Mouse (Mus musculus) G1E (cell line): ENCODE data around the gene Shank3. TPM values are rescaled to one million over a fixed set of nuclear protein-coding genes. Genes with fewer than 3 reads are reported as not detected.

ENCODE experiments used
- ATAC-seq: 2 replicates; pipeline ENCODE4 v1.8.0; 2016; ENCODE audit warnings: mild to moderate bottlenecking; ENCODE audit not compliant: insufficient number of reproducible peaks, poor library complexity, low FRiP score, severe bottlenecking; ENCODE audit errors: extremely low read depth
- DNase-seq: peaks from one replicate; pipeline ENCODE4 v3.0.0; 2012; ENCODE audit warnings: low spot score
- H3K27me3 ChIP-seq: 2 replicates; pipeline ENCODE4 v1.6.1; 2012; ENCODE audit warnings: mild to moderate bottlenecking, low read length, inconsistent platforms; ENCODE audit not compliant: insufficient read depth
- H3K36me3 ChIP-seq: replicated peaks from 2 replicates; pipeline ENCODE3; 2012; ENCODE audit warnings: mild to moderate bottlenecking, inconsistent platforms
- H3K4me1 ChIP-seq: 2 replicates; pipeline ENCODE4 v1.6.1; 2012; ENCODE audit warnings: low read depth, low read length, inconsistent platforms, mixed read lengths; ENCODE audit not compliant: insufficient read depth
- H3K4me3 ChIP-seq: 2 replicates; pipeline ENCODE4 v1.5.1; 2012; ENCODE audit warnings: low read depth, mild to moderate bottlenecking, inconsistent platforms, low read length, moderate library complexity, mixed read lengths
- H3K9me3 ChIP-seq: replicated peaks from 2 replicates; pipeline ENCODE4 v1.6.1; 2012; ENCODE audit warnings: inconsistent platforms
- CTCF ChIP-seq: IDR thresholded peaks from 2 replicates; pipeline ENCODE4 v1.5.1; 2012; ENCODE audit warnings: low read depth, low read length, inconsistent platforms, mixed read lengths
- GATA1 ChIP-seq: IDR thresholded peaks from 2 replicates; pipeline ENCODE4 v1.6.1; 2012; ENCODE audit warnings: borderline replicate concordance, low read length, inconsistent platforms, mixed read lengths
- GATA2 ChIP-seq: IDR thresholded peaks from 2 replicates; pipeline ENCODE4 v1.6.1; 2012; ENCODE audit warnings: low read depth, low read length, inconsistent platforms, borderline replicate concordance
- POLR2AphosphoS5 ChIP-seq: IDR thresholded peaks from 2 replicates; pipeline ENCODE4 v1.6.1; 2012; ENCODE audit warnings: low read depth, low read length, inconsistent platforms; ENCODE audit not compliant: insufficient replicate concordance
- TAL1 ChIP-seq: conservative IDR thresholded peaks from 2 replicates; pipeline ENCODE4 v1.6.1; 2012; ENCODE audit warnings: low read depth, low read length, inconsistent platforms, mixed read lengths
- polyA plus RNA-seq: library from polyadenylated mRNA; stranded (reverse); fragments of >175 nt; gene quantifications from 2 replicates; pipeline ENCODE4 v1.2.3, GENCODE M21; 2012
- total RNA-seq, 2 experiments: library from RNA; stranded (forward) in 1 of 2; stranded (reverse) in 1 of 2; fragments of 200-1000 nt in 1 of 2; fragments of >200 nt in 1 of 2; fragmentation: Nextera tagmentation in 1 of 2; gene quantifications; 2 replicates each; pipeline ENCODE4 v1.2.3; 2014 to 2017

Shank3 gene
- total and polyA plus RNA-seq, 3 experiments = 0.40 to 0.55 TPM; not detected in 1

DNA sequence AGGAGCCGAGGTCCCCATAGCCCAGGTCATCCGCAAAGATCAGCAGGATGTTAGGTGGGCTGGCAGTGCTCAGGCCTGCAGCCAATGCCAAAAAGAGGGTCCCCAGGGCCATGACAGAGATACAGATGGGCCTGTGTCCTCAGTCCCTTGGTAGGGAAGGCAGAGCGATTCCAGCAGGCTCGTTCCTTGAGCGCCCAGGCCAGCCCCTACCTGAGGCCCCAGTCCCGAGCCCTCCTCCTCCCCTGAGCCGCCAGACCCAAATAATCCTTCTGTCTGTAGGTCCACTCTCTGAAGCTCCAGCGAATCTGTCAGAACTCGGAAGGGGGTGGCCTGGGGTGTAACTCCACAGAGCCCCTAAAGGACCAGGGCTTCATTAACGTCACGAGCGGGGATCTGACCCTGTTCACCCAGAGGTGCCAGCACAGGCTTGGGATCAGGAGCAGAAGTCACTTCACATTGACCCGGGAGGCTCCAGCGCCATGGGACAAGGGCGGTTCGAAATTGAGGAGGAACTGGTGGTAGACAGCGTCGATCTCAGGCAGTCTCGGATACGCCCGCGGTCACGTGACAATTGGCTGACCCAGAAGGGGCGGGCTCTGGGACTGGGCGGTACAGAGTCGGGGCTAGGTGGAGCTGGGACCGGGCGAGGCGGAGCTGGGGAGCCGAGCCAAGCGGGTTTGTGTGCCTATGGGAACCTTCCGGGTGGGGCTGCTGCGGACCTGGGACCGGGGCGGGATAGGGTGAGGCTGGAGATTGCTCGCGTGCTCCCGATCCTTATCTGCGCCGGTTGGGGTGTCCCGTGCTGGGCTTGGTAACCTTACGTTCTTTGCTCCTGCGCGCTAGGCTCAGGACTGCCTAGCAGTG, 23.6 kb upstream of the Shank3 start:
- ATAC-seq = peak; percentile 96
- peaks cover 36% of the 10 kb centered on the region for H3K36me3 ChIP-seq
- TF ChIP-seq GATA1 (no peak), TAL1 (no peak), GATA2 (no peak; the same call in 1 of the 2 replicates), CTCF (no peak), POLR2AphosphoS5 (no peak)

GRCm38 (mm10) chr15:89476475-89476815, 23.0 kb upstream of the Shank3 start:
- Histone ChIP-seq H3K36me3 (peaks cover 36% of the 10 kb centered on the region), H3K4me1 (peaks cover 29% of the 10 kb centered on the region), H3K27me3 (peaks cover 4% of the 10 kb centered on the region; the same call in 1 of the 2 replicates), H3K4me3 (peak overlapping the region; percentile 84), H3K9me3 (no peaks in the 10 kb centered on the region)
- DNase-seq (peak; percentile 65), ATAC-seq (peak; percentile 6; the same call in 1 of the 2 replicates)
- TF ChIP-seq GATA2 (no peak), GATA1 (no peak), TAL1 (no peak), CTCF (no peak), POLR2AphosphoS5 (no peak)

More for the DNA sequence above, 23.6 kb upstream of the Shank3 start:
- peaks cover 29% of the 10 kb centered on the region for H3K4me1 ChIP-seq
- DNase-seq = peak; percentile 95
- peaks cover 4% of the 10 kb centered on the region; the same call in 1 of the 2 replicates for H3K27me3 ChIP-seq
- H3K9me3 ChIP-seq = no peaks in the 10 kb centered on the region
- peak overlapping the region; percentile 84 for H3K4me3 ChIP-seq

GRCm38 (mm10) chr15:89477091-89477491, 22.3 kb upstream of the Shank3 start, which contains the start of gene Arsa:
Gene Arsa (minus strand): TSS chr15:89477425.
- Histone ChIP-seq H3K9me3 (no peaks in the 10 kb centered on the region), H3K4me1 (peaks cover 29% of the 10 kb centered on the region), H3K27me3 (peaks cover 4% of the 10 kb centered on the region; the same call in 1 of the 2 replicates), H3K4me3 (peak within 1 kb of the TSS; percentile 84), H3K36me3 (peaks cover 36% of the 10 kb centered on the region)
- DNase-seq = no peak
- TF ChIP-seq GATA1 (no peak), CTCF (no peak), TAL1 (no peak), POLR2AphosphoS5 (no peak), GATA2 (no peak)
- no peak for ATAC-seq

GRCm38 (mm10) chr15:89477806-89478205, 21.6 kb upstream of the Shank3 start:
- Histone ChIP-seq H3K36me3 (peaks cover 33% of the 10 kb centered on the region), H3K4me1 (peaks cover 29% of the 10 kb centered on the region), H3K4me3 (no peak overlapping the region), H3K27me3 (peaks cover 4% of the 10 kb centered on the region; the same call in 1 of the 2 replicates), H3K9me3 (no peaks in the 10 kb centered on the region)
- no peak for DNase-seq
- no peak for TF ChIP-seq TAL1
- ATAC-seq = no peak

DNA sequence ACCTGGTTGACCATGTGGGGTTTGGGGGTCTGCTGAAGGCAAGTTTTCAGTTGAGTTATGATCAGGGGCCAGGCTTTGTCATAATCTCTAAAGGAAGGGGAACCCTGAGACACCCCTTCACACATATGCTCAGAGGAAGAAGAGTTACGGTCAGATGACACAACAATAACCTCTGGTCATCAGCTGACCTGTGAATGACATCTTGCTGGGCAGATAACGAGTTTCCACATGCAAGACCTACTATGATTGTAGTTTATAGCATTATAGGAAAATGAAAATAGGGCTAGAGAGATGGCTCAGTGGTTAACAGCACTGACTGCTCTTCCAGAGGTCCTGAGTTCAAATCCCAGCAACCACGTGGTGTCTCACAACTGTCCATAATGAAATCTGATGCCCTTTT, 20.8 kb upstream of the Shank3 start:
- peaks cover 25% of the 10 kb centered on the region for H3K36me3 ChIP-seq
- DNase-seq (no peak), ATAC-seq (no peak)
- TF ChIP-seq GATA1 (no peak), GATA2 (no peak), CTCF (no peak), POLR2AphosphoS5 (no peak), TAL1 (no peak)
- peaks cover 29% of the 10 kb centered on the region for H3K4me1 ChIP-seq
- H3K27me3 ChIP-seq = peaks cover 7% of the 10 kb centered on the region
- H3K9me3 ChIP-seq = no peaks in the 10 kb centered on the region
- no peak overlapping the region for H3K4me3 ChIP-seq

- TF ChIP-seq TAL1 (no peak), GATA2 (no peak), CTCF (no peak), GATA1 (no peak), POLR2AphosphoS5 (no peak)
- H3K27me3 ChIP-seq = peaks cover 7% of the 10 kb centered on the region
These were observed 18.8 kb upstream of the Shank3 start for GRCm38 (mm10) chr15:89480584-89480983.

More at GRCm38 (mm10) chr15:89480584-89480983, 18.8 kb upstream of the Shank3 start:
- Histone ChIP-seq H3K36me3 (peaks cover 10% of the 10 kb centered on the region), H3K9me3 (no peaks in the 10 kb centered on the region), H3K4me1 (peaks cover 12% of the 10 kb centered on the region), H3K4me3 (no peak overlapping the region)
- no peak for ATAC-seq
- DNase-seq = no peak
